Mouse (Mus musculus): ENCODE measurements around the gene 1110051M20Rik. TPM values are rescaled to one million over a fixed set of nuclear protein-coding genes. Genes with fewer than 3 reads are reported as not detected.

The 1110051M20Rik gene
- total and polyA plus RNA-seq, 3 experiments: 21.1 to 34.0 (median 26.2) TPM

- no peak overlapping the region for H3K9ac ChIP-seq (ENCODE audit: insufficient read depth, low read depth)
- no peaks in the 10 kb centered on the region for H3K79me2 ChIP-seq (replicated peaks; ENCODE audit: control insufficient read depth, extremely low read depth, insufficient read depth, poor library complexity, severe bottlenecking)
- peaks cover 7% of the 10 kb centered on the region for H3K9me3 ChIP-seq (replicated peaks; ENCODE audit: low read length)
- in situ Hi-C loops (cut with MboI; ENCODE audit: low pct_ligation_motif_present, low pct_unique_long_range_greater_than_20kb, low sequenced_read_pairs): no loop called here
- DNase-seq (ENCODE audit: extremely low read depth): no peak
- H3K4me2 ChIP-seq (ENCODE audit: insufficient read depth, low read depth, poor library complexity, severe bottlenecking): no peak overlapping the region
- TF ChIP-seq CTCF (conservative IDR thresholded peaks at IDR 0.05 in 1 of 2, IDR thresholded peaks at IDR 0.05 in 1 of 2; ENCODE audit: low read depth in 2 of 2, low read length in 2 of 2) (peak; percentile 14 to 26; a peak in 2 of 4 replicates), JUN (IDR thresholded peaks at IDR 0.05; ENCODE audit: insufficient read depth, low read depth, low read length) (no peak)
- no peak overlapping the region for H3K27ac ChIP-seq (ENCODE audit: insufficient read depth, low read depth)
- dilution Hi-C loops (cut with MboI; ENCODE audit: extremely low pct_ligation_motif_present, extremely low pct_unique_long_range_greater_than_20kb, low sequenced_read_pairs): no loop called here
- H3K4me3 ChIP-seq (replicated peaks in 1 of 3; ENCODE audit: low read depth in 2 of 3, low read length in 2 of 3, poor library complexity in 1 of 3): no peak overlapping the region
- peaks cover 47% of the 10 kb centered on the region for H3K27me3 ChIP-seq (replicated peaks)
- peaks cover 2 to 48% of the 10 kb centered on the region in 2 experiments for H3K4me1 ChIP-seq (ENCODE audit: control insufficient read depth in 1 of 2, insufficient read depth in 2 of 2)
- no peaks in the 10 kb centered on the region for H3K36me3 ChIP-seq (replicated peaks in 1 of 2; ENCODE audit: control insufficient read depth in 1 of 2, insufficient read depth in 1 of 2, low read length in 1 of 2)
These were observed 15.6 kb upstream of the 1110051M20Rik start for GRCm38 (mm10) chr2:91460076-91460475.

GRCm38 (mm10) chr2:91458673-91459391 lies 14.3 kb upstream of the 1110051M20Rik start:
- DNase-seq (ENCODE audit: extremely low read depth): no peak
- H3K4me1 ChIP-seq (ENCODE audit: control insufficient read depth in 1 of 2, insufficient read depth in 2 of 2): peaks cover 5 to 61% of the 10 kb centered on the region in 2 experiments
- H3K9me3 ChIP-seq (replicated peaks; ENCODE audit: low read length): peaks cover 7% of the 10 kb centered on the region
- no peaks in the 10 kb centered on the region for H3K79me2 ChIP-seq (replicated peaks; ENCODE audit: control insufficient read depth, extremely low read depth, insufficient read depth, poor library complexity, severe bottlenecking)
- in situ Hi-C loops (cut with MboI; ENCODE audit: low pct_ligation_motif_present, low pct_unique_long_range_greater_than_20kb, low sequenced_read_pairs) (no loop called here), dilution Hi-C loops (cut with MboI; ENCODE audit: extremely low pct_ligation_motif_present, extremely low pct_unique_long_range_greater_than_20kb, low sequenced_read_pairs) (no loop called here)
- H3K27me3 ChIP-seq (replicated peaks): peaks cover 49% of the 10 kb centered on the region
- peak overlapping the region; percentile 90 for H3K4me2 ChIP-seq (ENCODE audit: insufficient read depth, low read depth, poor library complexity, severe bottlenecking)
- H3K36me3 ChIP-seq (replicated peaks in 1 of 2; ENCODE audit: control insufficient read depth in 1 of 2, insufficient read depth in 1 of 2, low read length in 1 of 2): no peaks in the 10 kb centered on the region
- no peak overlapping the region for H3K27ac ChIP-seq (ENCODE audit: insufficient read depth, low read depth)
- peak overlapping the region; percentile 31; the same call in 1 of the 2 replicates for H3K9ac ChIP-seq (ENCODE audit: insufficient read depth, low read depth)
- peak overlapping the region; percentile 62 to 68 (median 65) for H3K4me3 ChIP-seq (replicated peaks in 1 of 3; ENCODE audit: low read depth in 2 of 3, low read length in 2 of 3, poor library complexity in 1 of 3)
- no peak for TF ChIP-seq MEF2A (IDR thresholded peaks at IDR 0.05; ENCODE audit: borderline replicate concordance, low read depth, low read length)
- TF ChIP-seq TBP (conservative IDR thresholded peaks at IDR 0.05; ENCODE audit: low read depth, low read length): no peak
- TF ChIP-seq ZMIZ1 (IDR thresholded peaks at IDR 0.05; ENCODE audit: low read depth, low read length): no peak
- no peak for TF ChIP-seq POLR2AphosphoS2 (IDR thresholded peaks at IDR 0.05; ENCODE audit: low read depth, low read length)
- TF ChIP-seq JUN (IDR thresholded peaks at IDR 0.05; ENCODE audit: insufficient read depth, low read depth, low read length): no peak
- no peak for TF ChIP-seq TCF12 (IDR thresholded peaks at IDR 0.05; ENCODE audit: low read depth, low read length)
- TF ChIP-seq ELF1 (IDR thresholded peaks at IDR 0.05; ENCODE audit: low read depth, low read length): no peak
- no peak for TF ChIP-seq UBTF (IDR thresholded peaks at IDR 0.05; ENCODE audit: low read depth, low read length)
- TF ChIP-seq BHLHE40 (IDR thresholded peaks at IDR 0.05; ENCODE audit: low read depth, low read length): no peak
- TF ChIP-seq MAZ (IDR thresholded peaks at IDR 0.05; ENCODE audit: low read depth, low read length): peak; percentile 28; the same call in 1 of the 2 replicates
- TF ChIP-seq IRF4 (IDR thresholded peaks at IDR 0.05; ENCODE audit: low read depth, low read length): no peak
- TF ChIP-seq NRF1 (IDR thresholded peaks at IDR 0.05; ENCODE audit: low read depth, low read length): no peak
- TF ChIP-seq ZKSCAN1 (IDR thresholded peaks at IDR 0.05; ENCODE audit: borderline replicate concordance, low read depth, low read length): no peak
- TF ChIP-seq MAX (IDR thresholded peaks at IDR 0.05; ENCODE audit: low read length): peak; percentile 64; the same call in 1 of the 2 replicates
- no peak for TF ChIP-seq USF2 (conservative IDR thresholded peaks at IDR 0.05; ENCODE audit: low read depth, low read length)
- TF ChIP-seq MXI1 (IDR thresholded peaks at IDR 0.05; ENCODE audit: low read depth, low read length): peak; percentile 73
- no peak for TF ChIP-seq MAFK (IDR thresholded peaks at IDR 0.05; ENCODE audit: insufficient replicate concordance, low read length)
- no peak for TF ChIP-seq RAD21 (IDR thresholded peaks at IDR 0.05; ENCODE audit: low read depth, low read length)
- no peak for TF ChIP-seq HCFC1 (IDR thresholded peaks at IDR 0.05; ENCODE audit: low read depth, low read length)
- TF ChIP-seq CHD1 (IDR thresholded peaks at IDR 0.05; ENCODE audit: low read depth, low read length): no peak; the same call in none of the 2 replicates
- no peak for TF ChIP-seq E2F4 (IDR thresholded peaks at IDR 0.05; ENCODE audit: insufficient replicate concordance, low read depth, low read length)
- no peak for TF ChIP-seq ZNF384 (IDR thresholded peaks at IDR 0.05; ENCODE audit: low read depth, low read length)
- TF ChIP-seq CHD2 (IDR thresholded peaks at IDR 0.05; ENCODE audit: low read length): no peak
- no peak for TF ChIP-seq SMC3 (IDR thresholded peaks at IDR 0.05; ENCODE audit: low read depth, low read length)
- no peak; the same call in 1 of the 2 replicates for TF ChIP-seq ETS1 (conservative IDR thresholded peaks at IDR 0.05; ENCODE audit: low read depth, low read length)
- no peak; the same call in 1 of the 2 replicates for TF ChIP-seq EP300 (IDR thresholded peaks at IDR 0.05; ENCODE audit: low read length)
- no peak for TF ChIP-seq GABPA (IDR thresholded peaks at IDR 0.05; ENCODE audit: insufficient replicate concordance, low read depth, low read length)
- TF ChIP-seq SIN3A (IDR thresholded peaks at IDR 0.05; ENCODE audit: low read length): peak; percentile 40; the same call in 1 of the 2 replicates
- no peak for TF ChIP-seq PAX5 (IDR thresholded peaks at IDR 0.05; ENCODE audit: low read length)
- no peak for TF ChIP-seq JUND (conservative IDR thresholded peaks at IDR 0.05; ENCODE audit: low read depth, low read length)
